Mouse (Mus musculus): ENCODE data around the gene Rhobtb3.

Gene Rhobtb3

GRCm38 (mm10) chr13:75943189-75944043 lies at the start of gene Rhobtb3:
TSS of gene Rhobtb3 (minus strand) at chr13:75943925.
- DNase-seq (ENCODE audit: low read depth), result peak; percentile 12

- no peak for DNase-seq (ENCODE audit: low read depth)
These were observed 48.7 kb upstream of the Rhobtb3 start for GRCm38 (mm10) chr13:75992169-75993028.

- no peak for DNase-seq (ENCODE audit: low read depth)
These were observed 44.4 kb upstream of the Rhobtb3 start for GRCm38 (mm10) chr13:75988096-75988495.

- DNase-seq (ENCODE audit: low read depth), result peak; percentile 31
These were observed 38.2 kb upstream of the Rhobtb3 start for GRCm38 (mm10) chr13:75981901-75982300.

- DNase-seq (ENCODE audit: low read depth), result no peak
These were observed 32.9 kb upstream of the Rhobtb3 start for GRCm38 (mm10) chr13:75976649-75977048.

GRCm38 (mm10) chr13:75976218-75976617 lies 32.5 kb upstream of the Rhobtb3 start:
- DNase-seq (ENCODE audit: low read depth), result no peak

GRCm38 (mm10) chr13:75975629-75976028 lies 31.9 kb upstream of the Rhobtb3 start:
- no peak for DNase-seq (ENCODE audit: low read depth)

GRCm38 (mm10) chr13:75974481-75974880 lies 30.8 kb upstream of the Rhobtb3 start:
- no peak for DNase-seq (ENCODE audit: low read depth)

- no peak for DNase-seq (ENCODE audit: low read depth)
These were observed 23.1 kb upstream of the Rhobtb3 start, which contains the start of gene Spata9 for GRCm38 (mm10) chr13:75966850-75967249. TSS of gene Spata9 (plus strand) at chr13:75967150.

GRCm38 (mm10) chr13:75955357-75955992 lies 11.8 kb upstream of the Rhobtb3 start:
- no peak for DNase-seq (ENCODE audit: low read depth)

- DNase-seq (ENCODE audit: low read depth), result no peak
These were observed 6.6 kb upstream of the Rhobtb3 start for GRCm38 (mm10) chr13:75950295-75950694.

- DNase-seq (ENCODE audit: low read depth), result no peak
These were observed 507 bp upstream of the Rhobtb3 start for GRCm38 (mm10) chr13:75944044-75944820.

- peak; percentile 2 for DNase-seq (ENCODE audit: low read depth)
These were observed 994 bp downstream of the Rhobtb3 start for GRCm38 (mm10) chr13:75942731-75943130.

GRCm38 (mm10) chr13:75941518-75942295 lies 2.0 kb downstream of the Rhobtb3 start:
- no peak for DNase-seq (ENCODE audit: low read depth)

GRCm38 (mm10) chr13:75940791-75941517 lies 2.8 kb downstream of the Rhobtb3 start:
- no peak for DNase-seq (ENCODE audit: low read depth)

GRCm38 (mm10) chr13:75938866-75939265 lies 4.9 kb downstream of the Rhobtb3 start:
- no peak for DNase-seq (ENCODE audit: low read depth)

GRCm38 (mm10) chr13:75933287-75933686 lies 10.4 kb downstream of the Rhobtb3 start:
- DNase-seq (ENCODE audit: low read depth), result no peak

- DNase-seq (ENCODE audit: low read depth), result no peak
These were observed 12.7 kb downstream of the Rhobtb3 start for GRCm38 (mm10) chr13:75931073-75931472.

- DNase-seq (ENCODE audit: low read depth), result no peak
These were observed 13.1 kb downstream of the Rhobtb3 start for GRCm38 (mm10) chr13:75930660-75931059.

GRCm38 (mm10) chr13:75930023-75930422 lies 13.7 kb downstream of the Rhobtb3 start:
- DNase-seq (ENCODE audit: low read depth), result no peak
